Mouse (Mus musculus) brain, adult 2 months (tissue): ENCODE measurements around the gene Prx.

Experiments
- DNase-seq: peaks from one replicate; pipeline ENCODE4 v3.0.0; 2011; ENCODE audit warnings: low read depth, low spot score

The Prx gene

GRCm38 (mm10) chr7:27560291-27560887 is 61.3 kb downstream of the Prx start:
- no peak for DNase-seq

- DNase-seq, result no peak
Measured at GRCm38 (mm10) chr7:27560978-27561377, 61.9 kb downstream of the Prx start.
